Mouse (Mus musculus) heart, embryonic 12.5 days (tissue): ENCODE data around the gene Syt12. TPM values are rescaled to one million over a fixed set of nuclear protein-coding genes. Genes with fewer than 3 reads are reported as not detected.

Experiments used
- ATAC-seq: fragments of 200-750 bp; cut with Nextera tagmentation; 2 replicates; pipeline ENCODE4 v1.8.0; 2017; ENCODE audit warnings: moderate TSS enrichment, moderate library complexity; ENCODE audit not compliant: insufficient number of reproducible peaks, low FRiP score
- H3K27ac ChIP-seq: fragments of 300-500 bp; sonication (generic); 2 replicates; pipeline ENCODE4 v1.5.1; 2016; ENCODE audit warnings: mild to moderate bottlenecking, moderate library complexity; ENCODE audit not compliant: poor library complexity, severe bottlenecking
- H3K27me3 ChIP-seq: fragments of 300-500 bp; sonication (generic); replicated peaks from 2 replicates; pipeline ENCODE4 v1.6.1; 2016; ENCODE audit warnings: mild to moderate bottlenecking, moderate library complexity
- H3K36me3 ChIP-seq: fragments of 300-500 bp; sonication (generic); 2 replicates; pipeline ENCODE4 v1.6.1; 2016; ENCODE audit warnings: mild to moderate bottlenecking, moderate library complexity
- H3K4me1 ChIP-seq: fragments of 300-500 bp; sonication (generic); replicated peaks from 2 replicates; pipeline ENCODE4 v1.6.1; 2016; ENCODE audit warnings: mild to moderate bottlenecking
- H3K4me2 ChIP-seq: fragments of 300-500 bp; sonication (generic); 2 replicates; pipeline ENCODE4 v1.6.1; 2016; ENCODE audit warnings: mild to moderate bottlenecking, moderate library complexity
- H3K4me3 ChIP-seq: fragments of 300-500 bp; sonication (generic); 2 replicates; pipeline ENCODE4 v1.5.1; 2016; ENCODE audit warnings: mild to moderate bottlenecking
- H3K9ac ChIP-seq: fragments of 300-500 bp; sonication (generic); 2 replicates; pipeline ENCODE4 v1.6.1; 2016; ENCODE audit warnings: mild to moderate bottlenecking, moderate library complexity
- H3K9me3 ChIP-seq: fragments of 300-500 bp; sonication (generic); replicated peaks from 2 replicates; pipeline ENCODE4 v1.6.1; 2016; ENCODE audit warnings: mild to moderate bottlenecking, moderate library complexity
- WGBS: fragments of 180-500 bp; shearing (Covaris S2); methylation state at CpG from one replicate; pipeline ENCODE4 v1.1.7; 2016; 5-methylcytosine and 5-hydroxymethylcytosine counted together
- polyA plus RNA-seq: library from polyadenylated mRNA; unstranded; fragments of >200 nt; fragmentation: Nextera tagmentation; extraction: Ambion mirVana; gene quantifications from 2 replicates; pipeline ENCODE4 v1.2.1, GENCODE M21; 2016

The Syt12 gene
- polyA plus RNA-seq, 1 experiment from 2014 or later: 1.3 TPM

DNA sequence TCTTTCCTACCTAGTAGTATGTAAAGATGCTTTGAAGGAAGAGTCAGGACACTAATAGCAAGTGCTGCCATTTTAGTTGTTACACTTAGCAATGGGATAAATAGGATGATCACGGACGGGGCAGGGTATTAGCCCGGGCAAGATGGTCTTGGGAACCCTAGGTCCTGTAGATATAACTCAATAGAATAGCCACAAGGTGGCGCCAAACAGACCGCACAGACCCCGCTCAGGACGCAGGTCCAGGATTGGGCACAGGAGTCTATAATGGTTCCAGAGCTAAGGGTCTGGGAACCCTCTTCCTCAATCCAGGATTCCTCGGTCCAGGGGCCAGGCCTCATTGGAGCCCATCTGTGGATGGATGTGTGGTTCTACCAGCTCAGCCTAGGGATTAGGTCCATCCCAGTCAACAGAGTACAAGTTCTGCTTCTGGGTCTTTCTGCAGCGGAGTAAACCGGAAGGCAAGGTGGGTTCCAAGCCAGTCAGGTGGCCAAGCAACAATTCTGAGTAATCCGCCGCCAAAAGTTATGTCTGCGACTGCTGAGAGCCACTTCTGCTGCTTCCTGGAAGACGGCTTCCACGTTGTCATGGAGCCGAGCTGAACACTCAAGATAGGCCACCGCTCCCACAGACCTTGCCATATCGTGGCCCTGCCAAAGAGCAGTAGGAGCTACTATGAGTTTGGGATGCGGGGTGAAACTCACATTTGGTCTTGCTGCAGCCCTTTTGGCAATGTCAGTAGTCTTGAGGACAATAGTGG, 51.5 kb downstream of the Syt12 start:
- ATAC-seq: no peak

GRCm38 (mm10) chr19:4423021-4423420, 54.2 kb downstream of the Syt12 start:
- H3K4me2 ChIP-seq: no peak overlapping the region
- no peak overlapping the region for H3K27ac ChIP-seq
- no peaks in the 10 kb centered on the region for H3K9me3 ChIP-seq
- no peak for ATAC-seq
- H3K27me3 ChIP-seq: no peaks in the 10 kb centered on the region
- H3K36me3 ChIP-seq: peaks cover 52% of the 10 kb centered on the region
- 72% methylated on average over 3 of the region's 3 CpGs for WGBS
- no peaks in the 10 kb centered on the region for H3K4me1 ChIP-seq
- H3K9ac ChIP-seq: no peak overlapping the region
- H3K4me3 ChIP-seq: no peak overlapping the region

More for the DNA sequence above, 51.5 kb downstream of the Syt12 start:
- peaks cover 65% of the 10 kb centered on the region for H3K36me3 ChIP-seq
- H3K27ac ChIP-seq: no peak overlapping the region
- H3K9me3 ChIP-seq: no peaks in the 10 kb centered on the region
- H3K4me2 ChIP-seq: no peak overlapping the region
- H3K9ac ChIP-seq: no peak overlapping the region
- H3K27me3 ChIP-seq: no peaks in the 10 kb centered on the region
- no peak overlapping the region for H3K4me3 ChIP-seq
- 66% methylated on average over 19 of the region's 19 CpGs for WGBS
- H3K4me1 ChIP-seq: no peaks in the 10 kb centered on the region

GRCm38 (mm10) chr19:4422581-4422980, 54.7 kb downstream of the Syt12 start:
- no peak for ATAC-seq
- H3K36me3 ChIP-seq: peaks cover 52% of the 10 kb centered on the region
- 91% methylated on average over 3 of the region's 3 CpGs for WGBS

DNA sequence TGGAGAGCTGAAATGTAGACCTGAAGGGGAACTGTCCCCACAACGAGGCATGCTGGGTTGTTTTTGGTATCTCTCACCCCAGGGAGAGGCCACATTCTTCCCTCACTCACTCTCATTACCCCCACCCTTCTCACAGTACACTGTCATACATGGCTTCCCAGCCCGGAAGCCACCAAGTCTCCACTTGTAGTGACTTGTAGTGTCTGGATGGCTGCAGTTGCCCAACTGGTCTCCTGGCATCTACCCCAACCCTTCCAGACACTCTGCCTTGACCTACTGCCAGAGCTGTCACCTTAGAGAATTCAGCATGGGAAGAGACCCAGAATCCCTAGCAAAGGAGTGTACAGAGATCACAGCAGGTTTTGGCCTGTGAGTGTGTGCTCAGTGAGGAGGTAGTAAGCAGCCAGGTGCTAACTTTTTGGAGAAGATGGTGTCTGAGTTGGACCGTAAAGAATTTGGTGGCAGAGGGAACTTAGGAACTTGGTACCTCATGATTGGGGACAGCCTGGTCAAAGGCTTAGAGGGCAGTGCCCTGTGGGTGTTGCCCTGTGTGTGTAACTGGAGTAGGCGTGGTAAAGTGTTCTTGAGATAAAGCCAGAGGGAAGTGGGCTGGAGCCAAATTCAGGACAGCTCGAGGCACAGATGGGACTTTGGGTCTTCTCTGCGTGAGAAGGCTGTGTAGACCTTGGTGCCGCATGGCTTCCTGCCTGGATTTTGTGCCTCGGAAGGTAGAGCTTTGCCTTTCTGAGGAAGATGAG, 56.9 kb downstream of the Syt12 start:
- Histone ChIP-seq H3K9me3 (no peaks in the 10 kb centered on the region), H3K27ac (no peak overlapping the region), H3K27me3 (no peaks in the 10 kb centered on the region), H3K36me3 (peaks cover 36% of the 10 kb centered on the region), H3K4me3 (no peak overlapping the region), H3K4me1 (peaks cover 5% of the 10 kb centered on the region; the same call in 1 of the 2 replicates), H3K9ac (no peak overlapping the region), H3K4me2 (no peak overlapping the region)
- no peak for ATAC-seq
- WGBS: 75% methylated on average over 8 of the region's 8 CpGs

More at GRCm38 (mm10) chr19:4422581-4422980, 54.7 kb downstream of the Syt12 start:
- H3K4me2 ChIP-seq: no peak overlapping the region
- no peaks in the 10 kb centered on the region for H3K9me3 ChIP-seq
- no peak overlapping the region for H3K4me3 ChIP-seq
- no peaks in the 10 kb centered on the region for H3K27me3 ChIP-seq
- H3K4me1 ChIP-seq: no peaks in the 10 kb centered on the region
- H3K9ac ChIP-seq: no peak overlapping the region
- H3K27ac ChIP-seq: no peak overlapping the region

GRCm38 (mm10) chr19:4419711-4420110, 57.5 kb downstream of the Syt12 start:
- no peaks in the 10 kb centered on the region for H3K9me3 ChIP-seq
- no peak overlapping the region for H3K27ac ChIP-seq
- no peak overlapping the region for H3K4me3 ChIP-seq
- H3K36me3 ChIP-seq: peaks cover 30% of the 10 kb centered on the region
- no peak for ATAC-seq
- H3K4me2 ChIP-seq: no peak overlapping the region
- no peak overlapping the region for H3K9ac ChIP-seq
- WGBS: 92% methylated on average over 5 of the region's 5 CpGs
- peaks cover 5% of the 10 kb centered on the region; the same call in 1 of the 2 replicates for H3K4me1 ChIP-seq
- H3K27me3 ChIP-seq: no peaks in the 10 kb centered on the region

DNA sequence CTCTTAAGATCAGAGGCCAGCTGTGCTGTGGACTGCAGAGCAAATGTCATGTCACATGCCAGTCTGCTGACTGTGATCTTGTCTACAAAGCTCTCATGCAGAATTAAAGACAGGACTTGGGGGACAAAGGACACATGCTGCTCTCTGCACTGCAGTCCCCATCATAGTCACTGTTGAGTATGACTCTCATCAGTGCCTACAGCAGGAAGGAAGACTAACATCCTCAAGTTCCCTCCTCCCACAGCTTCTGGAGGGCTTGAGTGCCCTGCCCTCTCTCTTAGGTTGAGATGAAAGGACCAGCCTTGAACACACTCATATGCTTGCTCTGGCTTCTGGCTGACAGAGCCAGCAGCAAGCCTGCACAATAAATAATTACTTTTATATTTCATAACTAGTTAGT, 59.5 kb downstream of the Syt12 start:
- no peaks in the 10 kb centered on the region for H3K9me3 ChIP-seq
- H3K36me3 ChIP-seq: peaks cover 20% of the 10 kb centered on the region
- H3K27ac ChIP-seq: no peak overlapping the region
- ATAC-seq: no peak
- no peak overlapping the region for H3K4me3 ChIP-seq
- no peak overlapping the region for H3K9ac ChIP-seq
- H3K4me1 ChIP-seq: peaks cover 5% of the 10 kb centered on the region; the same call in 1 of the 2 replicates
- H3K4me2 ChIP-seq: no peak overlapping the region
- H3K27me3 ChIP-seq: no peaks in the 10 kb centered on the region

DNA sequence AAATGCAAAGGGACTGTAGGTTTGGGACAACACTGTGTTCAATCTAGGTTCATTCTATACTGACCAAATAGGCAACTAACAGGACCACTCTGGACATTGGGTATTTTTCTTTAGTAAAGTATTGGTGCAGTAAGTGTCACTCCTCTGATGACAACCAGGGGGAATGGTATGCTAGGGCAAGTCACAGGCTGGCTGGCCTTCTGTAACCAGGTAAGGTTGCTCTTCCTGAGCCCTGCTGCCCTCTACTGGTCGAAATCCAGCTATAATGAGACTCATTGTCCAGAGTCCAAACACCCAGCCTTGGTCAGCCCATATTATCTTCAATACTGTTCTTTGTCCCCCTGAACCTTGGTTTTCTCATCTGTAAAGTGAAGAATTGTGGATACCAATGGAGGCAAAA, 60.1 kb downstream of the Syt12 start:
- WGBS: 0% methylated on average over 1 of the region's 1 CpGs
- Histone ChIP-seq H3K27me3 (no peaks in the 10 kb centered on the region), H3K9ac (no peak overlapping the region), H3K4me3 (no peak overlapping the region), H3K27ac (no peak overlapping the region), H3K36me3 (peaks cover 15% of the 10 kb centered on the region; the same call in 1 of the 2 replicates), H3K4me1 (peaks cover 5% of the 10 kb centered on the region; the same call in 1 of the 2 replicates), H3K9me3 (no peaks in the 10 kb centered on the region), H3K4me2 (no peak overlapping the region)
- peak; percentile 57; the same call in 1 of the 2 replicates for ATAC-seq

GRCm38 (mm10) chr19:4414631-4415030, 62.6 kb downstream of the Syt12 start:
- ATAC-seq: no peak
- Histone ChIP-seq H3K27ac (no peak overlapping the region), H3K9ac (no peak overlapping the region), H3K36me3 (no peaks in the 10 kb centered on the region), H3K9me3 (no peaks in the 10 kb centered on the region), H3K27me3 (no peaks in the 10 kb centered on the region), H3K4me2 (no peak overlapping the region), H3K4me1 (peaks cover 5% of the 10 kb centered on the region; the same call in 1 of the 2 replicates), H3K4me3 (no peak overlapping the region)
- 49% methylated on average over 1 of the region's 1 CpGs for WGBS

GRCm38 (mm10) chr19:4409062-4409461, 68.2 kb downstream of the Syt12 start:
- ATAC-seq: 0 out of 2 replicates have a peak, but pooled peaks have one; percentile 22
- Histone ChIP-seq H3K9me3 (no peaks in the 10 kb centered on the region), H3K9ac (no peak overlapping the region), H3K4me1 (no peaks in the 10 kb centered on the region), H3K4me2 (no peak overlapping the region), H3K4me3 (no peak overlapping the region), H3K27ac (no peak overlapping the region), H3K36me3 (no peaks in the 10 kb centered on the region), H3K27me3 (no peaks in the 10 kb centered on the region)
- WGBS: 54% methylated on average over 2 of the region's 2 CpGs

DNA sequence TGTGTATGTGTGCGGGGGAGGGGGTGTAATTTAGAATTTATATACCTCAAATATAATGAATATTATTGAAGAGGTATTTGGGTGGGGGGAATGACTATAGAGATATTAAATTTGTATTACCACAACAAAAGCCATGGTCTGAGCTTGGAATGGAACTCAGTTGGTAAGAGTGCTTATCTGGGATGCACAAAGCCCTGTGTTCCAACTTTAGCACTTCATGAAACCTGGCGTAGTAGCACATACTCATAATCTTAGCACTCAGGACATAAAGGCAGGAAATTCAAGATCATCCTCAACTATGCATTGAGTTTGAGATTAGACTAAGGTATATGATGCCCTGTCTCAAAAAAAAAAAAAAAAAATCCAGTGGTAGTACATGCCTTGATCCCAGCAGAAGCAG, 72.4 kb downstream of the Syt12 start:
- Histone ChIP-seq H3K27me3 (no peaks in the 10 kb centered on the region), H3K4me1 (no peaks in the 10 kb centered on the region), H3K9me3 (no peaks in the 10 kb centered on the region), H3K9ac (no peak overlapping the region), H3K36me3 (no peaks in the 10 kb centered on the region), H3K4me2 (no peak overlapping the region), H3K27ac (no peak overlapping the region), H3K4me3 (no peak overlapping the region)
- WGBS: 81% methylated on average over 2 of the region's 2 CpGs
- ATAC-seq: no peak

GRCm38 (mm10) chr19:4398959-4399358, 78.3 kb downstream of the Syt12 start:
- no peak for ATAC-seq
- no peak overlapping the region for H3K27ac ChIP-seq
- 68% methylated on average over 4 of the region's 4 CpGs for WGBS
- no peak overlapping the region for H3K4me3 ChIP-seq
- no peak overlapping the region for H3K9ac ChIP-seq
- no peaks in the 10 kb centered on the region for H3K36me3 ChIP-seq
- no peak overlapping the region for H3K4me2 ChIP-seq
- H3K27me3 ChIP-seq: no peaks in the 10 kb centered on the region
- H3K9me3 ChIP-seq: no peaks in the 10 kb centered on the region
- peaks cover 5% of the 10 kb centered on the region for H3K4me1 ChIP-seq
